Mouse (Mus musculus) layer of hippocampus, adult 9-10 months (tissue): ENCODE data around the gene Mafg.
A peak's percentile ranks its signal among the peaks of the same experiment; 100 is the strongest.

Source experiments
- DNase-seq: peaks from one replicate; pipeline ENCODE4 v3.0.0; 2022; ENCODE audit warnings: low spot score

The Mafg gene

DNA sequence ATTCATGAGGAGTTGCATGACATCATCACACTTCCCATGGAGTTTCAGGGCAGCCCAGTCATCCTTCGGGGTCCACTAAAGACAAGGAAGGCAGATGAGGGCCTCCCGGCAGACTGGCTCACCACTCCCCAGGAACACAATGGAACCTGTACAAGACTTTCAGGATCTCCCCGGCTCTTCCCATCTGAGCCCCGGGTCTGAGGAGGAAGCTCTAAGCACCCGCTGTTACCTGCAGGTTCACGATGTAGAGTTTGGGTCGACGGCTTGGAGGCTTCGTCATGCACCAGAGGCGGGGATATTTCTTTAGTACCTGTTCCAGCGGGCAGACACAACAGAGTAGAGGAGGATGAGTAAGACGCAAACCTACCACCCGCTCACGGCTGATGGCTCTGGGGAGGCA lies 13.2 kb downstream of the Mafg start:
- DNase-seq: no peak

GRCm38 (mm10) chr11:120618619-120619535 lies 14.5 kb downstream of the Mafg start:
- DNase-seq: no peak

- DNase-seq: peak; percentile 75
Observed at GRCm38 (mm10) chr11:120617519-120618112, 15.8 kb downstream of the Mafg start, which contains the start of gene Pcyt2. Gene Pcyt2 (minus strand): TSS chr11:120617936.

- no peak for DNase-seq
Observed at GRCm38 (mm10) chr11:120616617-120617294, 16.6 kb downstream of the Mafg start.

GRCm38 (mm10) chr11:120615606-120616203 lies 17.7 kb downstream of the Mafg start:
- no peak for DNase-seq

- DNase-seq: no peak
Observed at GRCm38 (mm10) chr11:120615167-120615566, 18.2 kb downstream of the Mafg start.

DNA sequence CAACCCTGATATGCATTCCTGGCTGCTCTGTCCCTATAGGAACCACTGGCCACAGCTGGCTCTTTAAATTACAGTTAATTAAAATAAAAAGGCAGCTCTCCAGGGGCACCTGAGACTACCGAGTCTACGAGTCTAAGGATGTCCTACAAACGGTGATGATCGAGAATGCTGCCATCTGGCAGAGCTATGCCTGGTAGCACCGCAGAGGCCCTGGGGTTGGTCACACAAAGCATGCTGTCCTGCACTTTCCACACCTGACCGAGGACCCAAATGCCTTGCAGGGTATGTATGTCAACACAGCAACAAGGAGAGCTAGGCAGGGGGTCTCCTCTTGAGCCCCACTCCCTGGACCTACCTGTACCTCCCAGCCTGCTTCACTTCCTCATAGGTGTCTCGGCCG lies 19.4 kb downstream of the Mafg start:
- DNase-seq: no peak

DNA sequence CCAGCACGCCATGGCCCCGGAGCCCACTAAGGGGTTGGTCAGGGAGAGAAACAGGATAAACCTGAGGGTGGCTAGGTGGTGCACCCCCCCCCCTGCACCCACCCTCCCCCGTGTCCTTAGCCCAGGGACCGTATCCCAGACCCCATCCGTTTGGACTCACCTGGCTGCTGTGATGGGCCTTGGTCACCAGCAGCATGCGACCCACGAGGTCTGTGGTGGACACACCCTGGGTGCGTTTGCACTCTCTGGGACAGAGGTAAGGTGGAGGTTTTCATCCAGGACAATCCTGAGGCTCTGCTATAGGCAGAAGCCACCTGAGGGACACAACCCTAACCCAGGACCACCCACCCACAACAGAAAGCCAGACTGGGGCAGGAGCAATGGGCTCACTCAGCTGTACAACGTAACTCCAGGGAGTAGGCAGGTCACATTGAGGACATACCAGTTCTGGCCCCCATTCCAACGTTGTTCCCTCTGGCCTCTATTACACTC lies 19.9 kb downstream of the Mafg start:
- no peak for DNase-seq

- no peak for DNase-seq
Observed at GRCm38 (mm10) chr11:120612763-120613162, 20.6 kb downstream of the Mafg start.

DNA sequence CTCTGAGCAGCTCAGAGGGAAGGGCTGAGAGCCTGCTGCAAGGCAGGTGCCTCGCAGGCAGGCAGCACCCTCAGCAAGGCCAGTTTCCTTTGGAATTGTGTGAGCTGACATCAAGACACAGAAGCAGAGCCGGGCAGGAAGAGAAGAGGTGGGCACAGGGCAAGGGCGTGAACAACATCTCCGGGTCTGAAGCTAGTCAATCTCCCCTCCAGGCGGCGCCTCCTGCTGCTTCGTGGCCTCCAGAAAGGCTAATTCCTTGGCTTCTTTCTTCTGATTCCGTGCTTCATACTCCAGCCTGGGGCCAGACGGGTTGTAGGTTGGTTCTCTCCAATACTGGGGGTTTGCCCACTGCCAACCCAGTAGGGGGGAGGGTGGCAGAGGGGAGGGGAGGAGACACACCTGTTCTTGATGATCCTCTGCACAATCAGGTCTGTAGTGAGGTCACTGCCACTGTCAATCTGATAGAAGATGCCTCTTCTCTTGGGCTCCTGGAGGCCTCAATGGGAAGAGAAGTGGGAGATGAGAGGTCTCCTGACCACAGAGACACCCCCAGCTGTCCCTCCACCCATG lies 22.8 kb downstream of the Mafg start:
- no peak for DNase-seq

DNA sequence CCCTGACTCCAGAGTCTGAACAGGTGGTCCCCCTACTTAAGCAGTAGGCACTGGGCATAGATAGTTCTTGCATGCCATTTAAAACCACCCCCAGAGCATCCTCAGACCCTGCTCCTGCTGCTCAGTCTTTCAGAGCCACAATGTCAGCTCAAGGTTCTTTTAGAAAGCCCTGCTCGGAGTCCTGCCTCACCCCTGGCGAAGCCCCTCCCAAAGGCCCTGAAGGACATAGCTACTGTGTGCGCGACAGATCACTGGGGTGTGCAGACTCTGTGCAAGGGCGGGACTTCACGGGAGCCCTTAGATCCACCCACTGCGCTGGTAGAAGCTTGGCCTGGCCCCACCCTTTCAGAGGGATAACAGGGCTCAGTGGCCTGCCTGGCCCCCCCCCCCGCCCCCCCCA lies 24.1 kb downstream of the Mafg start:
- no peak for DNase-seq

DNA sequence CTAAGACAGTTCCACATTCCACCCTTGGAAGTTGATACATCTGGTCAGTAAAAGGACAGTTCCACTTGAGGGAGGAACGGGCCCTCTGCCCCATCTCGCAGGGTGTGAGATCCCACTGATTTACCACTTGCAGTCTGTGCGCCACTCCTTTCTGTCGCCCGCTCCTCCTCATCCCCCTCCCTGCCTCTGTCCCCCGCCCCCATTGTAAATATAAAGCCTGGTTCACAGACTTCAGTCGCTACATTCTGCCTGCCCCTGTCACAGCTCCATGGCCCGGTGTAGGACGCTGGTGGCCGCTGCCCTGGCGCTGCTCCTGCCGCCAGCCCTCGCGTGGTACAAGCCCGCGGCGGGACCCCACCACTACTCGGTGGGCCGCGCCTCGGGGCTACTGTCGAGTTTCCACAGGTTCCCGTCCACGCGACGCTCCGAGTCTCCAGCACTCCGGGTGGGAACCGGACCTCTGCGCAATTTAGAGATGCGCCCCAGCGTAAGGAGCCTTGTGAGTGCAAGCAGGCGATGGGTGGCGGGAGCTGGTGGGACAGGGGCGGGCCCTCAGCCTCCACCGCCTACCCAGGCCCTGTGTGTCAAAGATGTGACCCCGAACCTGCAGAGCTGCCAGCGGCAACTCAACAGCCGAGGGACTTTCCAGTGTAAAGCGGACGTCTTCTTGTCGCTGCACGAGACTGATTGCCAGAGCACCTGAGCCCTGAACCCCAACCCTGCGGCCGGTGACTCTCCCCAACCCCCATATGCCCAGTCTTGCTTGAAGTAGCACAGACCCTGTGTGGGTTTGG lies 25.0 kb downstream of the Mafg start, which contains the start of gene Npb:
Gene Npb, plus strand, starts transcription at position 237 of the 794 bp plus-strand sequence.
- DNase-seq: no peak

GRCm38 (mm10) chr11:120606764-120607163 lies 26.6 kb downstream of the Mafg start:
- no peak for DNase-seq

- no peak for DNase-seq
Observed at GRCm38 (mm10) chr11:120605667-120606066, 27.7 kb downstream of the Mafg start.

DNA sequence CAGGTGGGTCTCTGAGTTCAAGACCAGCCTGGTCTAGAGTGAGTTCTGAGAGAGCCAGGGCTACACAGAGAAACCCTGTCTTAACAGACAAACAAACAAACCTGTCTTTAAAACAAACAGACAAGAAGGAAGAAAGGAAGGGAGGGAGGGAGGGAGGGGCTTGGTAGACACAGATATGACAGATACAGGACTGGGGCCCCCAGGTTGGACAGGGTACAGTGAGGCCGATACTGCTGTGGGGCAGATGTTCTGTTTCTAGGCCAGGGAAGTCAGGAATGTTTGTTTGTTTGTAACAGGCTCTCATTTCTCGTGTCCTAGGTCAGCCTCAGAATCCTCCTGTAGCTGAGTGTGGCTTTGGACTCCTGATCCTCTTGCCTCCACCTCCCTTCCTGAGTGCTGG lies 29.9 kb downstream of the Mafg start:
- no peak for DNase-seq

GRCm38 (mm10) chr11:120600716-120601115 lies 32.7 kb downstream of the Mafg start:
- no peak for DNase-seq

GRCm38 (mm10) chr11:120598990-120599549 lies 34.3 kb downstream of the Mafg start:
- no peak for DNase-seq

GRCm38 (mm10) chr11:120598283-120598989 lies 35.0 kb downstream of the Mafg start, which contains the start of the genes Alyref and Anapc11:
Gene Alyref (minus strand): TSS chr11:120598365.
Gene Anapc11 (plus strand): TSS chr11:120598421.
- DNase-seq: peak; percentile 50
